Mouse (Mus musculus) layer of hippocampus, adult 9-10 months (tissue): ENCODE results near the gene Adamts18.

ENCODE experiments used
- DNase-seq: peaks from one replicate; pipeline ENCODE4 v3.0.0; 2022; ENCODE audit warnings: low spot score

Gene Adamts18

GRCm38 (mm10) chr8:113656681-113657298 is 191.7 kb downstream of the Adamts18 start:
- no peak for DNase-seq

- no peak for DNase-seq
These were observed 192.4 kb downstream of the Adamts18 start for GRCm38 (mm10) chr8:113656154-113656553.

GRCm38 (mm10) chr8:113653151-113653550 is 195.4 kb downstream of the Adamts18 start:
- DNase-seq = no peak

GRCm38 (mm10) chr8:113652450-113652849 is 196.1 kb downstream of the Adamts18 start:
- DNase-seq = no peak
